Mouse (Mus musculus) limb, embryonic 14.5 days (tissue): ENCODE data around the gene 4922502D21Rik. TPM values are rescaled to one million over a fixed set of nuclear protein-coding genes. Genes with fewer than 3 reads are reported as not detected.
"Not testable (repeated sequence)": the region's sequence is repeated elsewhere in the genome, so short reads cannot be mapped to it uniquely, and the experiment has no call there.

Experiments
- ATAC-seq: fragments of 200-750 bp; cut with Nextera tagmentation; 2 replicates; pipeline ENCODE4 v1.8.0; 2017; ENCODE audit warnings: low read depth, moderate number of reproducible peaks, moderate TSS enrichment; ENCODE audit not compliant: low FRiP score
- DNase-seq: peaks from one replicate; pipeline ENCODE4 v3.0.0-alpha.2; 2015; ENCODE audit warnings: low spot score
- H3K27ac ChIP-seq: fragments of 300-500 bp; sonication (generic); replicated peaks from 2 replicates; pipeline ENCODE4 v1.5.1; 2014; ENCODE audit warnings: low read depth, mild to moderate bottlenecking, low read length, moderate library complexity, mixed read lengths
- H3K27me3 ChIP-seq: fragments of 300-500 bp; sonication (generic); 2 replicates; pipeline ENCODE4 v1.6.1; 2014; ENCODE audit warnings: low read length, mixed read lengths; ENCODE audit not compliant: control insufficient read depth, insufficient read depth
- H3K36me3 ChIP-seq: fragments of 300-500 bp; sonication (generic); 2 replicates; pipeline ENCODE4 v1.6.1; 2014; ENCODE audit warnings: mild to moderate bottlenecking, low read length, moderate library complexity, mixed read lengths; ENCODE audit not compliant: control insufficient read depth, insufficient read depth
- H3K4me1 ChIP-seq: fragments of 300-500 bp; sonication (generic); 2 replicates; pipeline ENCODE4 v1.6.1; 2014; ENCODE audit warnings: antibody characterized with exemption, low read length, mixed read lengths; ENCODE audit not compliant: control insufficient read depth, insufficient read depth
- H3K4me2 ChIP-seq: fragments of 300-500 bp; sonication (generic); replicated peaks from 2 replicates; pipeline ENCODE4 v1.6.1; 2014; ENCODE audit warnings: low read depth, mild to moderate bottlenecking, low read length, moderate library complexity; ENCODE audit not compliant: severe bottlenecking
- H3K4me3 ChIP-seq: fragments of 300-500 bp; sonication (generic); replicated peaks from 2 replicates; pipeline ENCODE4 v1.5.1; 2014; ENCODE audit warnings: low read length
- H3K9ac ChIP-seq: fragments of 300-500 bp; sonication (generic); 2 replicates; pipeline ENCODE4 v1.6.1; 2014; ENCODE audit warnings: mild to moderate bottlenecking, low read depth, low read length, moderate library complexity; ENCODE audit not compliant: severe bottlenecking
- H3K9me3 ChIP-seq: fragments of 300-500 bp; sonication (generic); 2 replicates; pipeline ENCODE4 v1.6.1; 2016; ENCODE audit warnings: low read length; ENCODE audit not compliant: control insufficient read depth
- POLR2A ChIP-seq: fragments of 200-500 bp; IDR thresholded peaks from 2 replicates; pipeline ENCODE4 v1.8.0; 2012; ENCODE audit warnings: inconsistent platforms, mild to moderate bottlenecking, moderate library complexity, borderline replicate concordance; ENCODE audit not compliant: insufficient read depth, insufficient read length; ENCODE audit errors: extremely low read depth
- WGBS: fragments of 180-500 bp; shearing (Covaris S2); extraction: QIAGEN DNeasy Blood & Tissue Kit; methylation state at CpG from one replicate; pipeline ENCODE4 v1.1.7; 2014; 5-methylcytosine and 5-hydroxymethylcytosine counted together
- polyA plus RNA-seq, 2 experiments: library from polyadenylated mRNA; depleted of rRNA in 1 of 2; stranded (reverse) in 1 of 2; unstranded in 1 of 2; fragments of >200 nt; fragmentation: Nextera tagmentation in 1 of 2; extraction: Ambion mirVana in 1 of 2; gene quantifications; 2 replicates each; pipeline versions ENCODE4 v1.2.1 to v1.2.3; 2012 to 2014

Gene 4922502D21Rik
- polyA plus RNA-seq, 2 experiments, result not detected

- Histone ChIP-seq H3K9me3 (no peaks in the 10 kb centered on the region), H3K4me1 (no peaks in the 10 kb centered on the region), H3K4me2 (no peak overlapping the region), H3K9ac (no peak overlapping the region), H3K36me3 (no peaks in the 10 kb centered on the region), H3K27ac (no peak overlapping the region), H3K27me3 (no peaks in the 10 kb centered on the region), H3K4me3 (no peak overlapping the region)
- ATAC-seq (no peak), DNase-seq (no peak)
- 46% methylated on average over 4 of the region's 4 CpGs for WGBS
- no peak for TF ChIP-seq POLR2A
Measured at GRCm38 (mm10) chr6:129349524-129350352, 18.1 kb upstream of the 4922502D21Rik start.

GRCm38 (mm10) chr6:129344408-129344807 is 12.8 kb upstream of the 4922502D21Rik start:
- no peak overlapping the region for H3K9ac ChIP-seq
- H3K36me3 ChIP-seq, result no peaks in the 10 kb centered on the region
- WGBS, result 79% methylated on average over 3 of the region's 3 CpGs
- H3K4me3 ChIP-seq, result no peak overlapping the region
- ATAC-seq (no peak), DNase-seq (no peak)
- no peaks in the 10 kb centered on the region for H3K9me3 ChIP-seq
- no peaks in the 10 kb centered on the region for H3K27me3 ChIP-seq
- H3K27ac ChIP-seq, result no peak overlapping the region
- no peak overlapping the region for H3K4me2 ChIP-seq
- no peaks in the 10 kb centered on the region for H3K4me1 ChIP-seq
- no peak for TF ChIP-seq POLR2A

GRCm38 (mm10) chr6:129342391-129342790 is 10.8 kb upstream of the 4922502D21Rik start, which contains the start of gene Clec12a:
Gene Clec12a (plus strand): TSS chr6:129342691.
- not testable (repeated sequence) for DNase-seq, H3K9me3 ChIP-seq, H3K4me1 ChIP-seq, H3K4me3 ChIP-seq, H3K36me3 ChIP-seq, ATAC-seq, H3K27ac ChIP-seq, H3K27me3 ChIP-seq, H3K4me2 ChIP-seq, H3K9ac ChIP-seq
- WGBS, result 78% methylated on average over 4 of the region's 4 CpGs

- no peak overlapping the region for H3K27ac ChIP-seq
- no peaks in the 10 kb centered on the region for H3K4me1 ChIP-seq
- no peaks in the 10 kb centered on the region for H3K9me3 ChIP-seq
- DNase-seq (no peak), ATAC-seq (no peak)
- H3K4me3 ChIP-seq, result no peak overlapping the region
- no peaks in the 10 kb centered on the region for H3K27me3 ChIP-seq
- 58% methylated on average over 1 of the region's 1 CpGs for WGBS
- H3K36me3 ChIP-seq, result no peaks in the 10 kb centered on the region
- no peak overlapping the region for H3K4me2 ChIP-seq
- no peak overlapping the region for H3K9ac ChIP-seq
- TF ChIP-seq POLR2A, result no peak
Measured at GRCm38 (mm10) chr6:129337751-129338150, 6.2 kb upstream of the 4922502D21Rik start.

GRCm38 (mm10) chr6:129333674-129334078 is 2.1 kb upstream of the 4922502D21Rik start:
- H3K4me2 ChIP-seq, result no peak overlapping the region
- ATAC-seq, result no peak
- no peak for TF ChIP-seq POLR2A

More at GRCm38 (mm10) chr6:129333674-129334078, 2.1 kb upstream of the 4922502D21Rik start:
- Histone ChIP-seq H3K27ac (no peak overlapping the region), H3K4me3 (no peak overlapping the region), H3K9ac (no peak overlapping the region), H3K27me3 (no peaks in the 10 kb centered on the region), H3K4me1 (no peaks in the 10 kb centered on the region), H3K36me3 (no peaks in the 10 kb centered on the region), H3K9me3 (no peaks in the 10 kb centered on the region)
- WGBS, result 35% methylated on average over 11 of the region's 11 CpGs
- DNase-seq, result no peak
